In the genomic region with DNA sequence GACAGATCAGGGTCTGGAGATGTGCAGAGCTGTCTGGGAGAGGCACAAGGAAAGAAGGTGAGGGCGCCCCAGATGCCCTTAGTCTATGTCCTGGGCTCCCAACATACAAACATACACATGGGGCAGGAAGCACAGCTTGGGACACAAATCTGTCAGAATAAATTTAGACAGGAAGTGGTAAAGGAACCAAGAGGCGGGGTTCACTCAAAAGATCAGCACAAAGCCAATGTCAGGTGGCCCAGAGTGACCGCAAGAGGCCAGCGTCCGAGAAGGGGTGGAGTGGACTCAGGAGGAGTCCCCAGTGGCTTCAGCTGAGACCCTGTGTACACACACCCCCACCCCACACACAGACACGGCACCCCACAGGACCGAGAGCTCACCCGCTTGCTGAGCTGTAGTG, we compare ENCODE assay signal across 17 mouse cellular contexts. TPM values are rescaled to one million over a fixed set of nuclear protein-coding genes. Genes with fewer than 3 reads are reported as not detected.
DNase-seq lines count a peak whose midpoint lies in the region; ATAC-seq and TF ChIP-seq lines count a peak whose summit lies in the region.
"Had no signal": no experiment of that assay in that cellular context is flagged by ENCODE, and none has a peak within 500 bp of the region (broad histone marks: within the 10 kb centered on the region; RNA-seq: fewer than 3 reads in every experiment).

No protein-coding gene starts in this region.

- no peak for TF ChIP-seq EP300 in liver, postnatal 0 days (IDR thresholded peaks at IDR 0.05; ENCODE audit: low read depth)

- H3K9me3 ChIP-seq in kidney, embryonic 15.5 days (replicated peaks) = no peaks in the 10 kb centered on the region
- no peaks in the 10 kb centered on the region for H3K9me3 ChIP-seq in liver, postnatal 0 days (ENCODE audit: low read length)
- H3K9me3 ChIP-seq: heart, embryonic 12.5 days; limb, embryonic 15.5 days had no signal

- no peak for TF ChIP-seq CTCF in liver, postnatal 0 days (IDR thresholded peaks at IDR 0.05; ENCODE audit: low read depth)

- no peak overlapping the region for H3K4me3 ChIP-seq in kidney, embryonic 15.5 days (replicated peaks)
- H3K4me3 ChIP-seq in liver, postnatal 0 days (ENCODE audit: low read depth, low read length) = no peak overlapping the region
- H3K4me3 ChIP-seq: gastrocnemius, adult 2 months; heart, embryonic 12.5 days; left cerebral cortex, adult 2 months; limb, embryonic 15.5 days had no signal

- H3K27me3 ChIP-seq in kidney, embryonic 15.5 days = peaks cover 28% of the 10 kb centered on the region
- 0 out of 2 replicates have a peak, but pooled peaks cover 7% of the 10 kb centered on the region for H3K27me3 ChIP-seq in liver, postnatal 0 days (ENCODE audit: insufficient read depth, low read length)

- 72% methylated on average over 8 of the region's 8 CpGs for WGBS in kidney, embryonic 15.5 days
- WGBS in liver, postnatal 0 days (ENCODE audit: insufficient replicate concordance) = 38% methylated on average over 7 of the region's 8 CpGs

- no peak for ATAC-seq in kidney, embryonic 15.5 days (replicated peaks; ENCODE audit: low FRiP score)
- ATAC-seq in inflammation-experienced regulatory T-cells, adult 6 months = peak; percentile 79
- 0 out of 2 replicates have a peak, but pooled peaks have one; percentile 30 for ATAC-seq in monocyte, adult 5-6 weeks (replicated peaks; ENCODE audit: insufficient number of reproducible peaks, low FRiP score, low TSS enrichment, poor library complexity, severe bottlenecking)
- no peak for ATAC-seq in liver, postnatal 0 days

- H3K4me1 ChIP-seq in kidney, embryonic 15.5 days = peaks cover 21% of the 10 kb centered on the region
- H3K4me1 ChIP-seq in liver, postnatal 0 days (ENCODE audit: insufficient read depth) = 0 out of 2 replicates have a peak, but pooled peaks cover 5% of the 10 kb centered on the region

- H3K4me2 ChIP-seq in kidney, embryonic 15.5 days = no peak overlapping the region
- H3K4me2 ChIP-seq in liver, postnatal 0 days (ENCODE audit: low read depth, low read length) = no peak overlapping the region
- H3K4me2 ChIP-seq: heart, embryonic 12.5 days; limb, embryonic 15.5 days had no signal

- no peak overlapping the region for H3K9ac ChIP-seq in kidney, embryonic 15.5 days
- no peak overlapping the region for H3K9ac ChIP-seq in liver, postnatal 0 days (replicated peaks)
- H3K9ac ChIP-seq: heart, embryonic 12.5 days; limb, embryonic 15.5 days had no signal

- DNase-seq in kidney, adult 9 months = peak; percentile 22
- DNase-seq in T-cell, adult 2 months (ENCODE audit: low spot score) = peak; percentile 31
- no peak for DNase-seq in thymus, postnatal 0 days (ENCODE audit: low spot score)
- no peak for DNase-seq in liver, postnatal 0 days
- DNase-seq: adrenal gland, postnatal 14 days; cerebellum, postnatal 10 days; gastrocnemius, adult 2 months; kidney, postnatal 36 days; thymus, postnatal 4 days had no signal

- H3K36me3 ChIP-seq in kidney, embryonic 15.5 days = no peaks in the 10 kb centered on the region
- no peaks in the 10 kb centered on the region for H3K36me3 ChIP-seq in liver, postnatal 0 days (replicated peaks; ENCODE audit: insufficient read depth, low read length)
- H3K36me3 ChIP-seq: heart, embryonic 12.5 days; limb, embryonic 15.5 days had no signal

- H3K27ac ChIP-seq in kidney, embryonic 15.5 days = no peak overlapping the region
- no peak overlapping the region for H3K27ac ChIP-seq in liver, postnatal 0 days (ENCODE audit: low read depth)
- H3K27ac ChIP-seq: gastrocnemius, adult 2 months; left cerebral cortex, adult 2 months; limb, embryonic 15.5 days; macrophage; stomach, postnatal 0 days had no signal

RNA-seq across cellular contexts. Expression of gene Cryba4, which starts 32.1 kb away (rescaled TPM):
- polyA plus RNA-seq in kidney, embryonic 15.5 days (2015; fragmentation: Nextera tagmentation; extraction: Ambion mirVana) = 0.99 and 1.1 TPM in 2 replicates
- polyA plus RNA-seq in inflammation-experienced regulatory T-cells, adult 6 months (2017; shearing (Covaris generic)) = 1 to 10 TPM in 1 of 3 experiments, under 1 TPM in 1, not detected in 1; 0.56 to 1.3 TPM
- 1.8 to 2.1 TPM in 2 of 3 replicates, not detected in the other for total RNA-seq in monocyte, adult 5-6 weeks (2017)
- 1.2 and 1.8 TPM in 2 replicates for polyA plus RNA-seq in thymus, postnatal 0 days (2015; fragmentation: Nextera tagmentation; extraction: Ambion mirVana)
- polyA plus RNA-seq in liver, postnatal 0 days (2015; fragmentation: Nextera tagmentation; extraction: Ambion mirVana) = 0.59 and 0.86 TPM in 2 replicates

RNA-seq across cellular contexts. Expression of gene Crybb1, which starts 35.4 kb away (rescaled TPM):
- 2.1 and 2.4 TPM in 2 replicates for polyA plus RNA-seq in kidney, embryonic 15.5 days (2015; fragmentation: Nextera tagmentation; extraction: Ambion mirVana)
- polyA plus RNA-seq in inflammation-experienced regulatory T-cells, adult 6 months (2017; shearing (Covaris generic)) = under 1 TPM in 1 of 3 experiments, not detected in 2; 0.97 TPM
- total RNA-seq in monocyte, adult 5-6 weeks (2017) = not detected in 3 replicates
- polyA plus RNA-seq in thymus, postnatal 0 days (2015; fragmentation: Nextera tagmentation; extraction: Ambion mirVana) = 0.49 and 0.74 TPM in 2 replicates
- 0.33 TPM in 1 of 2 replicates, not detected in the other for polyA plus RNA-seq in liver, postnatal 0 days (2015; fragmentation: Nextera tagmentation; extraction: Ambion mirVana)
- polyA plus RNA-seq: macrophage had no signal

RNA-seq across cellular contexts. Expression of gene Tpst2, which starts 56.3 kb away (rescaled TPM):
- polyA plus RNA-seq in kidney, embryonic 15.5 days (2015; fragmentation: Nextera tagmentation; extraction: Ambion mirVana) = 53.4 and 60.0 TPM in 2 replicates
- 100 to 1,000 TPM in 1 of 3 experiments, 10 to 100 TPM in 2; 59.1 to 111 (median 64.1) TPM for polyA plus RNA-seq in inflammation-experienced regulatory T-cells, adult 6 months (2017; shearing (Covaris generic))
- 60.8 to 104 TPM (median 99.4 TPM) in 3 replicates for total RNA-seq in monocyte, adult 5-6 weeks (2017)
- 44.6 and 45.3 TPM in 2 replicates for polyA plus RNA-seq in thymus, postnatal 0 days (2015; fragmentation: Nextera tagmentation; extraction: Ambion mirVana)
- 34.5 and 36.2 TPM in 2 replicates for polyA plus RNA-seq in liver, postnatal 0 days (2015; fragmentation: Nextera tagmentation; extraction: Ambion mirVana)

Comparison
In these comparisons a context has a peak if more than half of its experiments do, and no peak if none do; other contexts are left out.
1. DNase-seq: peak in kidney, adult 9 months (single experiment) and T-cell, adult 2 months (single experiment); none in thymus, postnatal 0 days (single experiment) and liver, postnatal 0 days (single experiment).
2. ATAC-seq: peak in inflammation-experienced regulatory T-cells, adult 6 months (single experiment) and monocyte, adult 5-6 weeks (single experiment); none in kidney, embryonic 15.5 days (single experiment) and liver, postnatal 0 days (single experiment).